Mouse (Mus musculus) embryo, embryonic 10.5 days (tissue): ENCODE data around the gene A730015C16Rik.

Experiments
- DNase-seq: peaks from one replicate; pipeline ENCODE4 v3.0.0-alpha.2; 2015; ENCODE audit warnings: low spot score

A730015C16Rik gene

GRCm38 (mm10) chr4:108848505-108848848 lies at the start of gene A730015C16Rik:
A730015C16Rik (minus strand) TSS chr4:108848619.
- peak; percentile 34 for DNase-seq

DNA sequence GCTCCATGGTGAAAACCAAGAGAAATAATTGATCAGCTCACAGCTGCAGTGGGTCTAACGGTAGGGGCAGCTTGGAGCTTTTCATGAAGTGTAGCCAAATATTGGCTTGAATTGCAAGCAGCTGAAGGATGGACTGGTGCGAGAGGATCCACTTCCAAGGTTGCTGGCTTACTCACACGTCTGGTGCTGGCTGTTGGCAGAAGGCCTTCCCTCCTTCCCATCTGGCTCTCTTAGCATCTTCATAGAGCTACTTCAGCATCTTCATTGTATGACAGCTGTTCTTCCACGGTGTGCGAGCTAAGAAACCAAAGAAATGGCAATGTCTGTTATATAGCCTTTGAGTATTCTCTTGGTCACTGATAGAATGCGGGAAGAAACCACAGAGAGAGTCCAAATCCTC lies 42.5 kb upstream of the A730015C16Rik start:
- no peak for DNase-seq

GRCm38 (mm10) chr4:108887456-108887855 lies 39.0 kb upstream of the A730015C16Rik start:
- DNase-seq, result no peak

- peak; percentile 15 for DNase-seq
Measured at GRCm38 (mm10) chr4:108883815-108884214, 35.4 kb upstream of the A730015C16Rik start.

- peak; percentile 86 for DNase-seq
Measured at GRCm38 (mm10) chr4:108878963-108879822, 30.8 kb upstream of the A730015C16Rik start, which contains the start of gene Rab3b. Rab3b (plus strand) TSS chr4:108879063.

GRCm38 (mm10) chr4:108877901-108878300 lies 29.5 kb upstream of the A730015C16Rik start:
- DNase-seq, result no peak

- DNase-seq, result no peak
Measured at GRCm38 (mm10) chr4:108873746-108874145, 25.3 kb upstream of the A730015C16Rik start.

GRCm38 (mm10) chr4:108869730-108870374 lies 21.4 kb upstream of the A730015C16Rik start:
- DNase-seq, result peak; percentile 96

- DNase-seq, result no peak
Measured at GRCm38 (mm10) chr4:108866806-108867205, 18.4 kb upstream of the A730015C16Rik start.

- DNase-seq, result peak; percentile 92
Measured at GRCm38 (mm10) chr4:108847715-108848504, 509 bp downstream of the A730015C16Rik start, which contains the start of gene Kti12. Kti12 (plus strand) TSS chr4:108847785.

GRCm38 (mm10) chr4:108845824-108846569 lies 2.4 kb downstream of the A730015C16Rik start:
- DNase-seq, result no peak

DNA sequence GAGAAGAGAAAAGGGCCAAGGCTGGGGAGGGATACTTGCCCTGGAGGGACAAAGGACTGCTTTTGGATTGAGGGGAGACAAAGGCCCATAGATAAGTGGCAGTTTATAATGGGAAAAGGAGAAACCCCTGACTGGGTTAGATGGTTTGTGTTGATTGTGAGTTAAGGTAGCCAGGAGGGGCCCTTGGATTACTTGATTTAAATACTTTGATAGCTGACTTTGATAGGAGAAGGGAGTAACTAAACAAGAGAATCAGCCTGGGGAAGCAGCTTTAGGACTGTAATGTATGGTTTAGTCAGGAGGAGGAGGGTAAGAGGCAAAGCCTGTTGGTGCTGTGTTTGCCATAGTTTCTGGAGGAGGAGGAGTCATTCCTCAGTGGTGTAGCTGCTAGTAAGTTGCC lies 5.1 kb downstream of the A730015C16Rik start:
- DNase-seq, result no peak

- no peak for DNase-seq
Measured at GRCm38 (mm10) chr4:108841920-108842578, 6.4 kb downstream of the A730015C16Rik start.

DNA sequence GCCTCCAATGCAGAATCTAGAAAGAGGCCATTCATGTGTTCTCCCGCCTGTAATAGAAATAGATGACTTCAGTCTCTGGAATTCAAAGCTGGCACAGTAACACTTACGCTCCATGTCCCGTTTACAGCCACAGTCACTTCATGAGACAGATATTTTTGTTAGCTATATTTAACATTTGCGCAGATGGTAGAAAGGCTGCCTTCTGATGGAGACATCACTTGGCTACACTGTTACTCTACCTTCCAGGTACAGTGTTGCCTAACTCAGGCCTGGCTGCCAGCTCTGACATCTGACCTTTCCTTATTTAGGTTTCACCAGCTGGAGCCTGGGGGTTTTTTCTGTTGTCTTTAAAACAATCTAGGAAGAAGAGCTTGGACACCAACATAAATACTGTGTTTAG lies 10.4 kb downstream of the A730015C16Rik start:
- no peak for DNase-seq

DNA sequence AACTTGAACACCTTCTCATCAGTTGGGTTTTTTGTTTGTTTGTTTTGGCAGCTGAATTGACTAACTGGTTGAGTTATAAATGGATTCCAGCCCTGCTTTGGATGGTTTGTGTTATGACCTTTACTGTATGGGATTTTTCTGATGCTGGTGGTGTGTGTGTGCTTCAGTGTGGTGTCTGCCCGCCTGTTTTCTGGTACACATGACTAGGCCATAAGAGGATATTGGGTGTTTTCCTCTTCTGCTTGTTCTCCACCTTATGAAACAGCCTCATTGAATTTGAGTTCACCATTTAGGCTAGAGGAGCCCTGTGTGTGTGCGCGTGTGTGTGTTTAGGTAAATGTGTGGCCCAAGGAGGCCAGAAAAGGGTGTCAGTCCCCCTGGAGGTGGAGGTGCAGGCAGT lies 12.9 kb downstream of the A730015C16Rik start:
- DNase-seq, result peak; percentile 11

DNA sequence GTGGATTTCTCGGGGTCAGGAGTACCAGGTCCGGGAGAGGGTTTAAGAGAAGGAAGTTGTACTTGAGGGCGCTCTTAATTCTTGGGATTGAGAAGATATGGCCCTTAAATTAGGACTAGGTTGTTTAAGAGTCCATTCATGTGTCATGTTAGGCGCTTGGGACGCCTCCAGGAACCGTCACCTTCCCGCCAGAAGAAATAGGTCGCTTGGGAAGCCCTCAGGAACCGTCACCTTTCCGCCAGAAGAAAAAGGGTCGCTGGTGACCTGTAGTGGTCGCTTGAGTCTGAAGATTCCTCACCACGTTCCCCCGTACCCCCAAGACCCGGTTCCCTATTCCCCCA lies 13.5 kb downstream of the A730015C16Rik start:
- DNase-seq, result no peak

- DNase-seq, result peak; percentile 97
Measured at GRCm38 (mm10) chr4:108834115-108834970, 14.1 kb downstream of the A730015C16Rik start, which contains the start of gene Txndc12. Txndc12 (plus strand) TSS chr4:108834601.

DNA sequence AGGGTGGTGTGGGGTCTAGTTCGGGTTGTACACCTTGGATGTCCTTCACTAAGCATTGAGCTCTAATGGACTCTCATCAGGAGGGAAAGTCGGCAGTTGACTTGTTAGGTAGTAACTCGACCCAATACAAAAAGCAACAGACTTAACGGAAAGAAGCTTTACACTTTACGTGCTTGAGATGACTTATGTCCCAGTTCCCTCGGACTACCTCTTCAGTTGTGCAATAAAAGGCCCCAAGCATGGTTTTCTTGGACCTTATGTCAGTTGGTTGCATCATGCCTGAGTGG lies 14.6 kb downstream of the A730015C16Rik start:
- DNase-seq, result no peak

DNA sequence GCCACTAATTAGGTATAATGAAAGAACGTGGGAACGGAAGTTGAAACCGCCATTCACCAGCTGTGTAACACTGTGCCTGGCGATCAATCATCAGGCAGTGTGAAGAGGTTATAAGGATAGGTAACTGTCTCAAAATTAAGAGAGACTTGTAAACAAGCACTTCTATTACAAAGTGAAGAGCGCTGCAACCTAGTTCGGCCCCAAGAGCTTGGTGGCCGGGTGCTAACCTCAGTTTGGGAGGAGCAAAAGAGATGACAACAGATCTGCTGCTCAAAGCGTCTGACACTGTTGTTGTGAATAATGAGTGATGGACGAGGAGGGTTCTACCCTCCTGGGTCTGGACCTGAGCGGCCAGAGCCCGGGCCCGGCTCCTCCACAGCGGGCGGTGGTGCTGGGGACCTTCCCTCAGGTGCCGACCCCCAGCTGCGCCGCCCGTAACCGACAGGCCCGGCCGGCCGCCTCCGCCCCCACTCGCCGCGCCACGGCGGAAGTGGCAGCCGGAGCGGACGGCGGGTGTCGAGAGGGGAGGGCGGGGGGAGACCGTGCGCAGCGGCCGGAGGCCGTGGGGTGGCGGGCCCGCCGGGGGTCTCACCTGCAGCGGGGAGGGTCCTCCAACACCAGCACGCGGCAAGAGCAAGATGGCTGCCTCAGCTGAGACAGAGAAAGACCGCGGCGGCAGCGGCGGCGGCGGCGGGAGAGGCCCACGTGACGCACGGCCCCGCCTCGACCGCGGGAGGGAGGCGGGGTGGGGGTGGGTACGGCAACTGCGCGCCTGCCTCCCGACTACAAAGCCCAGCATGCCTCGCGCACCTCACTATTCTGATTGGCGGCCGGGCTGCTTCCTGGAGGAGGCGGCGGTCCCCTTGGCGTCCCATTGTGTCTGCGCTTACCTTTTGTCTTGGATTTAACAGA lies 15.2 kb downstream of the A730015C16Rik start, which contains the start of gene Btf3l4:
TSS of gene Btf3l4 (minus strand) at position 699 of the 912 bp plus-strand sequence.
- peak; percentile 98 for DNase-seq
